Mouse (Mus musculus) small intestine, adult 2 months (tissue): ENCODE data around the gene Vsir. TPM values are rescaled to one million over a fixed set of nuclear protein-coding genes. Genes with fewer than 3 reads are reported as not detected.

Experiments
- H3K27ac ChIP-seq: fragments of 200-500 bp; 2 replicates; pipeline ENCODE4 v1.5.1; 2012; ENCODE audit warnings: low read depth, low read length, control low read depth, inconsistent platforms; ENCODE audit not compliant: insufficient read depth
- H3K27me3 ChIP-seq: fragments of 200-500 bp; 2 replicates; pipeline ENCODE4 v1.6.1; 2012; ENCODE audit warnings: mild to moderate bottlenecking, moderate library complexity, low read length, inconsistent platforms; ENCODE audit not compliant: control insufficient read depth, insufficient read depth
- H3K36me3 ChIP-seq: fragments of 200-500 bp; 2 replicates; pipeline ENCODE4 v1.6.1; 2012; ENCODE audit warnings: mild to moderate bottlenecking, low read length, control low read depth, inconsistent platforms; ENCODE audit not compliant: control insufficient read depth, insufficient read depth
- H3K4me1 ChIP-seq: fragments of 200-500 bp; 2 replicates; pipeline ENCODE4 v1.6.1; 2012; ENCODE audit warnings: low read length, inconsistent platforms, mixed read lengths; ENCODE audit not compliant: control insufficient read depth, insufficient read depth, insufficient read length
- H3K4me3 ChIP-seq: fragments of 200-500 bp; 2 replicates; pipeline ENCODE4 v1.5.1; 2012; ENCODE audit warnings: low read depth, mild to moderate bottlenecking, control low read depth, inconsistent platforms, low read length, moderate library complexity
- CTCF ChIP-seq: fragments of 200-500 bp; IDR thresholded peaks from 2 replicates; pipeline ENCODE4 v1.5.1; 2012; ENCODE audit warnings: low read depth, mild to moderate bottlenecking, control low read depth, inconsistent platforms, low read length, moderate library complexity, mixed read lengths; ENCODE audit not compliant: insufficient replicate concordance, insufficient read length; ENCODE audit errors: extremely low read depth
- POLR2A ChIP-seq: fragments of 200-500 bp; IDR thresholded peaks from 2 replicates; pipeline ENCODE4 v1.6.1; 2012; ENCODE audit warnings: low read depth, mild to moderate bottlenecking, control low read depth, inconsistent platforms, low read length, moderate library complexity
- WGBS: fragments of 180-500 bp; shearing (Covaris S2); methylation state at CpG from one replicate; pipeline ENCODE4 v1.1.7; 2018; 5-methylcytosine and 5-hydroxymethylcytosine counted together
- polyA plus RNA-seq: library from polyadenylated mRNA; depleted of rRNA; stranded (reverse); fragments of >200 nt; gene quantifications from 2 replicates; pipeline ENCODE4 v1.2.3, GENCODE M21; 2012

Vsir gene
- polyA plus RNA-seq, 1 experiment = 25.6 TPM

DNA sequence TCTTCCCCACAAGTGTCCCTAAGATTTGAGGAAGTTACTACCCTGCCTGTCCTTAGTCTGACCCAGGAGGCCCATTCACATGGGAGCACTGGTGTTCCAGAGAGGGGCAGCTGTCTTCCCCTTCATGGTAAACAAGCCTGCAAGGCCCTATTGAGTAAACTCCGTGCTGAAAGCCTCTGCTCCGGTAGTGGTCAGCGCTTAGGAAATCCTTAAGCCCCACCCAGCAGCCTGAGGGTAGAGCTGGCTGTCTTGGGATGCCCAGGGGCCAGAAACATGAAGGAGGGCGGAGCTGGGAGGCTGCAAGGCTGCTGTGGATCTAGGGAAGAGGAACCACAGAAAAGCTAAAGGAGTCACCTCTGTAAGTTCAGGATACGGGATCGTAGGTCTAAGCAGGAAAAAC lies 2.4 kb downstream of the Vsir start:
- H3K36me3 ChIP-seq = no peaks in the 10 kb centered on the region
- peaks cover 30% of the 10 kb centered on the region for H3K4me1 ChIP-seq
- 57% methylated on average over 6 of the region's 6 CpGs for WGBS
- peak overlapping the region; percentile 72 for H3K4me3 ChIP-seq
- H3K27ac ChIP-seq = peak overlapping the region; percentile 91
- H3K27me3 ChIP-seq = no peaks in the 10 kb centered on the region
- TF ChIP-seq POLR2A (no peak), CTCF (no peak)

DNA sequence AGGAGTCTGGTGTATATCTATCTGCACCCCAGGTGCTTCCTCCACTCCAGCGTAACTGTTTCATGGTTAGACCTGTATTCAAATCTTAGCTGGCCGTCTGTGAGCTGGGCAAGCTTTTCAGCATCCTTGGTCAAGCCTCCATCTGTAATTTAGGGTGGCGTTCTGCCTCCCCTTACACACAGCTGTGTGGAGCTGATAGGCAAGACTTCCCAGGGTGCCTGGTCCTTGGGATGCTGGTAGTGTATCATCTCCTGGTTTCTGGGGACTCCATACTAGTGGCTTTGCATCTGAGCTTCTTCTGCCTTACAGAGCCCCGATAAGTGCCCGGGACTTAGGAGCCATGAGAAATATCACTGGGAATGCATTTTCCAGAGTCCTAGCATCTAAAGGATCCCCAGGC lies 3.0 kb downstream of the Vsir start:
- Histone ChIP-seq H3K27me3 (no peaks in the 10 kb centered on the region), H3K4me1 (peaks cover 31% of the 10 kb centered on the region), H3K4me3 (peak overlapping the region; percentile 8; the same call in 1 of the 2 replicates), H3K27ac (peak overlapping the region; percentile 91), H3K36me3 (no peaks in the 10 kb centered on the region)
- 89% methylated on average over 5 of the region's 5 CpGs for WGBS
- TF ChIP-seq POLR2A = no peak
- no peak for TF ChIP-seq CTCF

GRCm38 (mm10) chr10:60350077-60350804 lies 3.6 kb downstream of the Vsir start:
- Histone ChIP-seq H3K27me3 (no peaks in the 10 kb centered on the region), H3K4me3 (no peak overlapping the region), H3K27ac (peak overlapping the region; percentile 91), H3K4me1 (peaks cover 34% of the 10 kb centered on the region), H3K36me3 (no peaks in the 10 kb centered on the region)
- 48% methylated on average over 5 of the region's 5 CpGs for WGBS
- TF ChIP-seq CTCF = no peak
- TF ChIP-seq POLR2A = no peak

DNA sequence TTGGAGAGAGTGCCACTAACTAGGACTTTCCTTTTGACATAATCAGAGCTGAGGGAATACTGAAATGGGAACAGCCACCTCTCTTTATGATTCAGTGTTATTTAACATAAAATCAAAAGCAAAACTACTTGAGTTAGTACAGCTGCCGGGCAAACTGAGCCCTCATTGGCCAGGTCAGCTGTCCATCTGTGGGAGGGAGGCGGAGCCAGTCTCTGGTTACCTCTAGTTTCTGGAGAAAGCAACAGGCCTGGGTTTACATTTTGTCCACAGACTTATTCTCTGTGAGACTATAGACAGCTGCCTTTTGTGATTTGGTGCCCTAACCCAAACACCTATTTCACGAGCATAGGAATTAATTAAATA lies 4.1 kb downstream of the Vsir start:
- no peaks in the 10 kb centered on the region for H3K27me3 ChIP-seq

GRCm38 (mm10) chr10:60351248-60351647 lies 4.6 kb downstream of the Vsir start:
- Histone ChIP-seq H3K27me3 (no peaks in the 10 kb centered on the region), H3K4me1 (peaks cover 35% of the 10 kb centered on the region), H3K27ac (peak overlapping the region; percentile 89), H3K4me3 (peak overlapping the region; percentile 30; the same call in 1 of the 2 replicates), H3K36me3 (no peaks in the 10 kb centered on the region)
- TF ChIP-seq CTCF (no peak), POLR2A (no peak)
- 12% methylated on average over 3 of the region's 3 CpGs for WGBS

More for the DNA sequence above, 4.1 kb downstream of the Vsir start:
- 3% methylated on average over 3 of the region's 3 CpGs for WGBS
- Histone ChIP-seq H3K4me1 (peaks cover 36% of the 10 kb centered on the region), H3K27ac (peak overlapping the region; percentile 89), H3K36me3 (no peaks in the 10 kb centered on the region), H3K4me3 (no peak overlapping the region)
- TF ChIP-seq CTCF = no peak
- no peak for TF ChIP-seq POLR2A

DNA sequence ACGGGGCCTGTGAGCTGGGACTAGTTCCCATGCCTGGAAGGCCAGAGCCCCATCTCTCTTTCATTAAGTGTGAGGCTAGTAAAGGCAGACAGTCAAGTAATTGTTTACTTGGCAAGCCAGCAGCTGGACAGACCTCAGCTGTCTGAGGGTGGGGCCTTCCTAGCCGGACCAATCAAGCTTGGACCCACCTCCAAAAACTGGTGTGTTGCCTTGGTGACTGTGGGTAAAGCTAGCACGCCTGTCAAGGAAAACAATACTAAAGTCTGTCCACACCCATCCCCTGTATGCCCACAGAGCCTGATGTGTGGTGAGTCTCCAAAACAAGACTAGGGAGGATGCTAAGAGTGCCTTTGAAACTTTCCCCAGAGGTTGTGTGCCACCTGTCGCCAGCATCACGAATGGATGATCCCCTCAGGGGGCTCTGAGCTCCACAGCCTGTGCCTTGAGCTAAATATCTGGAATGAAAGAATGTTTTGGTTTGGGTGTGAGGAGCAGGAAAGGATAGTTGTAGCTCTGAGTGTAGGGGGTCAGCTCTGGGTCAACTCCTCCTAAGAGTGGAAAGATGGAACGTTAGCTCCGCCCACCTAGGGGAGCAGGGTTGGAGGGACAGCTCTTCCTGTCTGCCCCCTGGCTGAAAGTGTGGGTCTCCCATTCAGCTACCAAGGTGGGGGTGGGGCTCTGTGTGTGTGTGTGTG lies 5.3 kb downstream of the Vsir start:
- Histone ChIP-seq H3K4me1 (peaks cover 30% of the 10 kb centered on the region), H3K36me3 (no peaks in the 10 kb centered on the region), H3K27ac (peak overlapping the region; percentile 89), H3K27me3 (no peaks in the 10 kb centered on the region), H3K4me3 (no peak overlapping the region)
- 20% methylated on average over 7 of the region's 7 CpGs for WGBS
- TF ChIP-seq CTCF (no peak), POLR2A (no peak)

DNA sequence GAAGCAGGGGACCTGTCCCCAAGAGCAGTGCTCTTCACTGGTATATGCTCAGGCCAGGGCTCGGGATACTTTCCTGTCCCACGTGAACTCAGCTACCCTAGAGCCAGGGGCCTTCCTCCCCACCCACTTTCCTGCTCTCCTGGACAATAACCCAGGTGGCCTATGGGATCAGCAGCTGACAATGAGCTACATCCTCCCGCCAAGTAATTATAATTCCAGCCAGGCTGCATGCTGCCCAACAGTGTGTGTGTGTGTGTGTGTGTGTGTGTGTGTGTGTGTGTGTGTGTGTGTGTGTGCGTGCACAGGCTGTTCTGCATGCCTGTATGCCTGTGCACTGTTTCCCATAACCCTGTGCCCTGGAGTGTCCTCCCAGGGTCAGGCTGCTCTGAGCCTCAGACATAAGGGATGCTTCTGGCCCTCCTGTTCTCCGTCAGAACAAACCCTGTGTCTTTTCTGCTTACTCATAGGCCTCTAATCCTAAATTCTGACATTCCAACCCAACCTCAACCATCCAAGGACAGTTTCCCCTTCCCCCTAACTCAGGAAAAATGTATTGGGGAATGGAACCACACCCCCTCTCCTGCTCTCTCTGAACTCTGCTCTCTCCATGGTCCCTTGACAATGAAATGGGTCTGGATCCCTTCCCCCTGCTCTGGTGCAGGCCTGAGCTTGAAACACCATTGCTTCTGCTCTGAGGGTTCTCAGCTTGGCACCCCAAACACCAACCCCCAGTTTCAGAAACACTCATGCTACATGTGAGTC lies 6.8 kb downstream of the Vsir start:
- Histone ChIP-seq H3K4me1 (peaks cover 23% of the 10 kb centered on the region), H3K4me3 (no peak overlapping the region), H3K27me3 (no peaks in the 10 kb centered on the region), H3K27ac (0 out of 2 replicates have a peak overlapping the region, but pooled peaks have one; percentile 20), H3K36me3 (no peaks in the 10 kb centered on the region)
- WGBS = 65% methylated on average over 5 of the region's 5 CpGs
- TF ChIP-seq CTCF (no peak), POLR2A (no peak)
